Mouse (Mus musculus): ENCODE data around the gene Npm3. TPM values are rescaled to one million over a fixed set of nuclear protein-coding genes. Genes with fewer than 3 reads are reported as not detected.

Npm3 gene
- total RNA-seq (2021): 10 to 100 TPM; 10.1 to 12.5 TPM
- long read RNA-seq, experiment 1, partial matches to known transcripts: 1 of 4 reads
- long read RNA-seq, experiment 1, other reads (novel, unspliced or antisense): 1 of 4 reads
- long read RNA-seq, experiment 2: 0 reads

GRCm38 (mm10) chr19:45749243-45750043 is at the start of gene Npm3:
Npm3 (minus strand) TSS chr19:45749591.
- peak; percentile 81 for DNase-seq

GRCm38 (mm10) chr19:45796879-45797278 is 47.5 kb upstream of the Npm3 start:
- no peak for DNase-seq

- DNase-seq: no peak
Measured at GRCm38 (mm10) chr19:45796061-45796556, 46.7 kb upstream of the Npm3 start.

- no peak for DNase-seq
Measured at GRCm38 (mm10) chr19:45795406-45795944, 46.1 kb upstream of the Npm3 start.

- no peak for DNase-seq
Measured at GRCm38 (mm10) chr19:45794718-45795117, 45.3 kb upstream of the Npm3 start.

GRCm38 (mm10) chr19:45792404-45792803 is 43.0 kb upstream of the Npm3 start:
- no peak for DNase-seq

- DNase-seq: no peak
Measured at GRCm38 (mm10) chr19:45789888-45790874, 40.8 kb upstream of the Npm3 start.

GRCm38 (mm10) chr19:45789365-45789764 is 40.0 kb upstream of the Npm3 start:
- no peak for DNase-seq

GRCm38 (mm10) chr19:45788337-45788736 is 38.9 kb upstream of the Npm3 start:
- DNase-seq: no peak

- DNase-seq: no peak
Measured at GRCm38 (mm10) chr19:45787450-45787849, 38.1 kb upstream of the Npm3 start.

- DNase-seq: no peak
Measured at GRCm38 (mm10) chr19:45785470-45785869, 36.1 kb upstream of the Npm3 start.

- no peak for DNase-seq
Measured at GRCm38 (mm10) chr19:45783933-45784576, 34.7 kb upstream of the Npm3 start.

- DNase-seq: peak; percentile 99
Measured at GRCm38 (mm10) chr19:45783181-45783932, 34.0 kb upstream of the Npm3 start, which contains the start of gene Mgea5. Mgea5 (minus strand) TSS chr19:45783837.

GRCm38 (mm10) chr19:45782315-45783001 is 33.1 kb upstream of the Npm3 start:
- peak; percentile 65 for DNase-seq

- no peak for DNase-seq
Measured at GRCm38 (mm10) chr19:45781676-45782075, 32.3 kb upstream of the Npm3 start.

GRCm38 (mm10) chr19:45780350-45780915 is 31.0 kb upstream of the Npm3 start:
- no peak for DNase-seq

GRCm38 (mm10) chr19:45775486-45775885 is 26.1 kb upstream of the Npm3 start:
- DNase-seq: no peak

- no peak for DNase-seq
Measured at GRCm38 (mm10) chr19:45771501-45771900, 22.1 kb upstream of the Npm3 start.

- DNase-seq: no peak
Measured at GRCm38 (mm10) chr19:45760810-45761209, 11.4 kb upstream of the Npm3 start.

GRCm38 (mm10) chr19:45758671-45759070 is 9.3 kb upstream of the Npm3 start:
- no peak for DNase-seq

All from gastrocnemius, postnatal 25 days (tissue).